Mouse (Mus musculus): ENCODE results near the gene Ppp1r27. TPM values are rescaled to one million over a fixed set of nuclear protein-coding genes. Genes with fewer than 3 reads are reported as not detected.
"Not testable (repeated sequence)": the region's sequence is repeated elsewhere in the genome, so short reads cannot be mapped to it uniquely, and the experiment has no call there.

The Ppp1r27 gene
- total RNA-seq, 4 experiments from 2014 or later, result 0.34 TPM; not detected in 3

- DNase-seq (ENCODE audit: low spot score), result no peak
These were observed 25.0 kb upstream of the Ppp1r27 start for GRCm38 (mm10) chr11:120575940-120576339.

- no peak for DNase-seq (ENCODE audit: low spot score)
These were observed 24.1 kb upstream of the Ppp1r27 start for GRCm38 (mm10) chr11:120575046-120575445.

DNA sequence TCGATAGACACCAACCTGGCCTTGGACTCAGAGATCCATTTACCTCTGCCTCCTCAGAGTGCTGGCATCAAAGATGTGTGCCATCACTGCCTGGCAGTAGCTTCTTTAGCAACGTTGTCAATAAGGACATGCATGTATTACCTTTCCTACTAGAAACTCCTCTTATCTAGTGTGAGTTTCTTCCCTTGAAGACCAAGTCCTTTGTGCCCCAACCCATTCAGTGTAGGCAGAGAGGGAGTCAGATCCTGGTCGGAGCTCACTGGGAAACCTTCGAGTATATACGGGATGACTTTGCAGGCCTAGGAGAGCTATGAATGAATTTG lies 23.3 kb upstream of the Ppp1r27 start:
- no peak for DNase-seq (ENCODE audit: low spot score)

GRCm38 (mm10) chr11:120573585-120574277 lies 22.8 kb upstream of the Ppp1r27 start:
- no peak for DNase-seq (ENCODE audit: low spot score)

DNA sequence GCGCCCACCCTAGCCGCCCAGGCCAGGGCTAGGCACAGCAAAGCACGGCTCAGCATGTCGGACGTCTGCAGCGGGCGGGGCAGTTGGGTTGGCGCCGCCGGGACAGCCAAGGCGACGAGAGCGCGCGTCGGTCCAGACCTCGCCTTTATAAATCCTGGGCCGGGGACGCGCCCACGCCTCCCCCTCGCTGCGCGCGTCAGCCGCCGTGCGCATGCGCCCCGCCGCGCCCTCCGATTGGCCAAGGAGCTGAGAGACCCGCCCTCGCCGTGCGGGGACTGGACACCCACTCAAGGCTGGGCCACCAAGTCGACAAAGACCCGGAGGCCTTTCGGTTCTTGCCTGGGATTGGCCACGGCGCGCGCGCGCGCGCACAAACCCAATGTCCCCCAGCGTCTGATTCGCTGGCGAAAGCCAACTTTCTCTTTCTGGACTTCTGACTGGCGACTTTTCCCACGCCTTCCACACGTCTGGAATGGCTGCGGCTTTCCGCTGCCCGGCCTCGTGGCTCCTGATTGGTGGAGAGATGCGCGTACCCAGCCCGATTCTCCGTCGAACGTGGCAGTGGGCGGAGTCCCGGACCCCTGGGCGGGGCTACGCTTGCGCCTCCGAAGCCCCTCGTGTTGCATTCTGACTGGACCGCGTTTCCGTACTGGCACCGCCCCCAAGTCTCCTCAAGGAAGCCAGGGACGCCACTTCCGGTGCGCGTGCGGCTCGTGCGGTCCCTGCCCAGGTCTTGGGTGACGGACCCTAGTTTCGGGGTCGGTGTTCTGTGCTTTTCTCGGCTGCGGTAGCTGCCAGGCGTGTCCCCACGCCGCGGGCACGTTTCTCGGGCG lies 22.0 kb upstream of the Ppp1r27 start, which contains the start of gene P4hb:
Gene P4hb (minus strand): TSS at position 502 of the 833 bp plus-strand sequence.
- DNase-seq (ENCODE audit: low spot score), result peak; percentile 100

DNA sequence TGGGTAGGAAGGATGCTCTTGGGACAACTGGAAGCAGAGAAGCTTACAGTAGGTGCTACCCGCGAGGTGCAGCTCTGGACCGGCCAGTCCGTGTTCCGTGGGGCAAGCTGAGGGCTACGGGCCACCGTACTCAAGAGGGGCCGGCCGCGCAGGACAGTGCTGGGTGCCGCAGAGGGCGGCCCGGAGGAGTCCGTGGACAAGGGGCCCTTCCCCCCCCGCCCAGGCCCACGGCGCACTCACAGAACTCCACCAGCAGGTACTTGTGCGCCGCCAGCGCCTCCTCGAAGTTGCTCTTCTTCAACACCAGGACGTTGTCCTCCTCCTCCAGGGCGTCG lies 21.5 kb upstream of the Ppp1r27 start:
- no peak for DNase-seq (ENCODE audit: low spot score)

- DNase-seq (ENCODE audit: low spot score), result no peak
These were observed 21.0 kb upstream of the Ppp1r27 start for GRCm38 (mm10) chr11:120571754-120572416.

DNA sequence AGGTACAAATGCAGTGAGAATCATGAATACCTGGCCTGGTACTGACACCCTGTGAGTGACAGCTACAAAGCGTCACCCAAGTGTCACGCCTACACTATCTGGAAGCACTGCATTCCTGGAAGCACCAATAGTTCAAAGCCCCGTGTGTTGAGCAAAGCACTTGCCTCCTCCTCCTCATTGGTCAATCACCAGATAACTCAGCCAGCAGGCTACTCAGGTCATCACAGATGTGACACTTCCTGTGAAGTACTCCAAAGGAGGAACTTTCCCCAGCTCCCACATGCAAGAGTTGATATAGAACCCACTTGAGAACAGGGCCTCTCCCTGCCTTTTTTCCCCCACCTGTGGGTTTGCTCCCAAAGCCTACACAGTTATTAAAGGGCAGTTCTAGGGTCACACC lies 20.2 kb upstream of the Ppp1r27 start:
- no peak for DNase-seq (ENCODE audit: low spot score)

DNA sequence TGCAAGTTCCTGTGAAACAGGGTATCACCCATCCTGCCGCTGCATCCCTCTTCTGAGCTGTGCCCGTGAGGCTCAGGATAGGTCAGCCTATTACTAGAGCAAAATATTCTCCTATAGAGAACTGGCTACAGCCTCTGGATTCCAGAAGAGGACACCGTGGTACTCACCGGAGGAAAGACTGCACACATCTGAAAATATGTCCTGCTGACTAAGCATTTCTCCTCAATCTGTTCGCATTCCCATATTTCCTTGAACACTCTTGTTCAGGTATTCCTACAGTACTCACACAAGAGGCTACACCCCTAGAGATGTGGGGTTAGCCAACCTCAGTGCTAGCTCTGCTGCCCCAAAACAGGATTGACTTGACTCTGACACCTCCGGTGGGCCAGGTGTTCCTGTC lies 17.4 kb upstream of the Ppp1r27 start:
- no peak for DNase-seq (ENCODE audit: low spot score)

DNA sequence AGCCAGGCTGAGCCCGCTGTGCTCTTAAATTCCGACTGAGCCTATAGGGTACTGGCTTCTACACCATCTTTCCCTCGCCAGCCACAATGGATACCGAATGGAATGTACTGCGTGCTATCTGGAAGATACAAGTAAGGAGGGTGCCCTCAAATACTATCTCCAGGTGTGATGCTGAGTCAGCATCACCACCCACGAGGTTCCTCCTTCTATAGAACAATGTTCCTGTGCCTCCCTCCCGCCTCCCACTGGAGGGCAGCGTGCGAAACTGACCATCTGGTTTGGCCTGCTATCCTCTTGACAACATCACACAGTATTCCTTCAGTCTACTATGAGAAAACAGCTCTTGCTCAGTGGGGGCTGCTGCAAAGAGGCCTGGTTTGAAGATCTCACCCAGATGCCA lies 14.2 kb upstream of the Ppp1r27 start:
- DNase-seq (ENCODE audit: low spot score), result no peak

DNA sequence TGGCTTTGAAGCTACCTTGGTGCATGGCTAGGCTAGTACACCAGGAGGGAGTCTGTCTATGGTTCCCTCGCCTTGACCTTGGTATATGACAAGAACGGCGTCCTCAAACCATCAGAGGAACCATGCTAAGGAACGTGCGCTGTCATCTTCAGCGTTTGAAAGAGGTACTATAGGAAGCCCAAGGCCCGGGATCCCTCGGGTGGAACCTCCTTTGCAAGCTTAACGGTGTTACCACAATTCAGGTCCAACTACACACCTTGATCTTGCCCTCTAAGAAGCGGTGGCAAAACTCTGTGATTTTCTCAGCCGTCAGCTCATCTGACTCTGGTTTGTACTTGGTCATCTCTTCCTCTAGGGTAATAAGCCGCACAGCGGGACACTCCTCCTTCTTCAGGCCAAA lies 12.0 kb upstream of the Ppp1r27 start:
- DNase-seq (ENCODE audit: low spot score), result no peak

DNA sequence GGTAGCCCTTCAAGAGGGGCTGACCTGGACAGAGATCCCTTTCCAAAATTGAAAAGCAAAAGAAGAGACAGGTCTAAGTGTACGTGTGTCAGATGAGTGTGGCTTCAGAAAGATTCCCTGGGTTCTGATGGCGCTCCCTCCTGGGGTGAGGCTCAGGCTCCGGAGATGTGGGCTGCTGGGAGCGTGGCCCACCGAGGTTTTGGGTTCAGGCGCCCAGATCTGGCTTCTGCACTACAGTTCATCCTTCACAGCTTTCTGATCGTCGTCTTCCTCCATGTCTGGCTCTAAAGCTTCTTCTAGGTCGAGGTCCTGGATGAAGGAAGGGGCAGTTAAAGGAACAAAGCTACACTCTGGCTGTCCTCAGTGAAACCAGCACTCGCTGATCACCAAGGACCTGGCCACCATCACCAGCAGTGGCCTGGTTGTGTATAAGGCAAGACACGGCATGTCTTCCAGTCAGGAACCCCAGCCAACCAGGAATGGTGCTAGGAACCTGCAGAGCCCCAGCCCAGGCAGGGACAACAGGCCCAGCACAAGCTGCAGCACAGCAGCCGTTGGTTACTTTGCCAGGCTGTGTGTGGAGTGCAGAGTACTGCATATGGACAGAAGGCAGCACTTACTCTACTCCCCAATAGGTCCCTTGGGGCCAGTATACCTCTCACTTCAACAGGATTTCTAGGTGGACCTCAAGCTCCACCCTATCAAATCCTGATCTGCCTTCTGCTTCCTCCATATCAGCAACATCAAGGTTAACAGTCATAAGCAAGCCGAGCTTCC lies 10.2 kb upstream of the Ppp1r27 start:
- no peak for DNase-seq (ENCODE audit: low spot score)

- DNase-seq (ENCODE audit: low spot score), result not testable (repeated sequence)
These were observed 7.9 kb upstream of the Ppp1r27 start for GRCm38 (mm10) chr11:120558843-120559242.

DNA sequence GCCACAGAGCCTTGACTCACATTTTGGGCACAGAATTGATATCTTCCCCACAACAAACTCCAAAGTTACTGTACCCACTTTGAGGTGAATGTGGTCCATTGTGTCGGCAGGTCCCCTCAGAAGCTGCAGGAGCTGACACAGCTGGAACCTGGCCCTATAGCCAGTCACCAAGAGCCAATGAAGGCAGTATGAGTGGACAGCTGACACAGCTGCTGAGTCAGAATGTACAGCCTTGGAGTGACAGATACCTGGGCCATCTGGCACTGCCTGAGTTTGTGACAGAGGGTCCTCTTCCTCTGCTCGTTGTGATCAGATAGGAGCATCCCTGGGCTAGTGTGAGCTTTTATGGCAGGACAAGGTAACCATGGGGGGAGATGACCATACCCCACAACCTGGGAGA lies 4.3 kb upstream of the Ppp1r27 start:
- no peak for DNase-seq (ENCODE audit: low spot score)

DNA sequence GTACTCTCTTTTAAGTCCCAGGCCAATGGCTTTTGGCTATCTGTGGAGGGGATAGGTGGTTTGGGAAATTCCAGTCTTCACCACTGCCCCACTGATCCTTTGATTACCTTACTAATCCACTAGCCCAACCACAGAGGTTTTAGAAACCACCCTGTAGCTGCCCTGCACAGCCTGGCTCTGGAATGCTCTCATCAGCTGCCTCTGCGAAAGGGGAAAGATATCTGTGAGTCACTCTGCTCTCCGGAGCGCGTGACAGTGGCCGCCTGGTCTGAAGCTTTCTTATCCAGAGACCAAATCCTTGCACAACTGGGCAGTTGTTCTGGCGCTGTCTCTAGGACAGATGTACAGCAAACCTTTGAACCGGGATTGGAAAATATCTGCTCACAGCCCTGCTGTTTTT lies 3.9 kb upstream of the Ppp1r27 start:
- DNase-seq (ENCODE audit: low spot score), result peak; percentile 62

GRCm38 (mm10) chr11:120552736-120553135 lies 1.8 kb upstream of the Ppp1r27 start:
- DNase-seq (ENCODE audit: low spot score), result no peak

DNA sequence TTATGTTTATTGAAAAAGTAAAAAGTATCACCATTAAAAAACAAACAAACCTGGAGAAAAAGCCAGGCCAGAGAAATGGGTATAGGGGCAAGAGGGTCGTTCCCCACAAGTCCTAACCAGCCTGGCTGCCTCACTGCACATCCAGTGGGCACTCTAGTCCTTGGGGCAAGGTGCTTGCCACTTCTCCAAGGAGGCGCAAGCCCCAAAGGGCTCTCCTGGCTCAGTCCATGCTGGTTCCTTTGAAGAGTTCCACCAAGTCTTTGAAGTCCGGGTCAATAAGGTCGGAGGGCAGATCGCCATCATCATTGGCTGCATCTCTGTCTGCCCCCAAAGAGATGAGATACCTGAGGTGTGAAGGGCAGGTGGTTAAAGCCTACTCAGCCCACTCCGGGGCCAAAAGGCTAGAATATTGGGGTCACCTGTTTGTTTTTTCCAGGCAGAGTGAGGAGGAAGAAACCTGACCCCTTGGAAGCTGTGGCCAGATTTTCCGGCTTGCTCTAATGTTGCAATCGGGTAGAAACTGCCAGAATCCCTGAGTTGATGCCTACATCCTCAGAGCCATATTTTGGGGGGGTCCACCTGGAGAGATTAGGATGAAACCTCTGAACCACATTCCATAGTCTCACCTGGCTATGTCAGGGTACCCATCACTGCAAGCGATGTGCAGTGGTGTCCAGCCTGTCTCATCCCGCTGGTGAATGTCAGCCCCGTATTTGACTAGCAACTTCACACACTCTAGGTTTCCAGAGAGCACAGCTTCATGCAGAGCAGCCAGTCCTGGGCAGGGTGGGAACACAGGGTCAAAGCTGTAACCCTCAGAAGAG lies 734 bp downstream of the Ppp1r27 start:
- no peak for DNase-seq (ENCODE audit: low spot score)

GRCm38 (mm10) chr11:120549168-120549945 lies 1.6 kb downstream of the Ppp1r27 start, which contains the start of gene Mcrip1:
TSS of gene Mcrip1 (minus strand) at chr11:120549727.
- peak; percentile 92 for DNase-seq (ENCODE audit: low spot score)

GRCm38 (mm10) chr11:120548786-120549167 lies 2.2 kb downstream of the Ppp1r27 start:
- DNase-seq (ENCODE audit: low spot score), result no peak

- DNase-seq (ENCODE audit: low spot score), result no peak
These were observed 2.7 kb downstream of the Ppp1r27 start for GRCm38 (mm10) chr11:120548214-120548613.

All from heart, adult 8-10 months (tissue).